Mouse (Mus musculus): ENCODE measurements around the gene Mttp.
"Not testable (repeated sequence)": the region's sequence is repeated elsewhere in the genome, so short reads cannot be mapped to it uniquely, and the experiment has no call there.

Gene Mttp

DNA sequence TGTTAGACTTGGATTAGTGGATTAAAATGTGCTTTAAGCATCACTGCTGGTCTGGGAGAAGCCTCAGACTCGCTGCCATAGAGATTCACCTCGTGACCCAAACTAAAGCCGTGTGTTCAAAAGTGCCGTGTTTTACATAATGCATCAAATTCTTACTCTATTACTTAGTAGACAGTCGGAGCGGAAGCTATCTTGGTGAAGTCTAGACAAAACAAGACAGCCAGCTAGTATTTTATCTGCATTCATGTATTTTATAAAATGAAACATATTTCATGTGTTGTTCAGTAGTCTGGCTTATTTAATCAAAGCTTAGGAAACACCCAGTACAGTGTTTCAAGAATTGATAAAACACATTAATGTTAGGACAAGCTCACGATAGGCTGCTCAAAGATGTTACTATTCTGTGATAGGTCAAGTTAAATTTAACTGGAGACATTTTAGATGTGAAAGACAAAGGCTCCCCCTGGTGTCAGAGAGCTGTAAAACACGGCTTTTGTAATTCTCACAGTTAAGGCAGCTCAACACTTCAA is at the start of gene Mttp:
Gene Mttp, minus strand, starts transcription at position 327 of the 530 bp plus-strand sequence.
- peak; percentile 47 for DNase-seq (ENCODE audit: low spot score)

GRCm38 (mm10) chr3:138193683-138194302 is 49.0 kb upstream of the Mttp start, which contains the start of gene 4930579F01Rik:
Gene 4930579F01Rik (minus strand): TSS chr3:138193825.
- no peak for DNase-seq (ENCODE audit: low spot score)

GRCm38 (mm10) chr3:138192260-138192659 is 47.5 kb upstream of the Mttp start:
- DNase-seq (ENCODE audit: low spot score): no peak

- no peak for DNase-seq (ENCODE audit: low spot score)
Measured at GRCm38 (mm10) chr3:138185995-138186930, 41.5 kb upstream of the Mttp start.

- DNase-seq (ENCODE audit: low spot score): no peak
Measured at GRCm38 (mm10) chr3:138185290-138185689, 40.5 kb upstream of the Mttp start.

DNA sequence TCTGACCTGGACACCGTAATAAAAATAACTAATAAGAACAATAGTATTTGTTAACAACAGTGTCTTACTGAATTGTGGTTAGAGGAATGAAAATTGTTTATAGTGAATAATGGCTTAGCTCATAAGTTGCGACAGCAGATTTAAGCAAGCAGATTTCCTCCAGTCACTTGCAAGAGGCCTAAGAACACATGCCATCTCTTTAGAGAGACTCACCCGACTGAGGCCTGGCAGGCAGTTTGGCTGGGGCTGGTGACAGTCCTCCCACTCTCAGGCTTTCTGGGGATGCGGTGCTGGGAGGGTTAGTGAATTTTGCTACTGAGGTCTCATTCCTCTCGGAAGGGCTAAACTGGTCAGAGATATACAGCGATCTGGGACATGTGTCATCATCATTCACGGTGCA is 38.6 kb upstream of the Mttp start:
- DNase-seq (ENCODE audit: low spot score): no peak

DNA sequence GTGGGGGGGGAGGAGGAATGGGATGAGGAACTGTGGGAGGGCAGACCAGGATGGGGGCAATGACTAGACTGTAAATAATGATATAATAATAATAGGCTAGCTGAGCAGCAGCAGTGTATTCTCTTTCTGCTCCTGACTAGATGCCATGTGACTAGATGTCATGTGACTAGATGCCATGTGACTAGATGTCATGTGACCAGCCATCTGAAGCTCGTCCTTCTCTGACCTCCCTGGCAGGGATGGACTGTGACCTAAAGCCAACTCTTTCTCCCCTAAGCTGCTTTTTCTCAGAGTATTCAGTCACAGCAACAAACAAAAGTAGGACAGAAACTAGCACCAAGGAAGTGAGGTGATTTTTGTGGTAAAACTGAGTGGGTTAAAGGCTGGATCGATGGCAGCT is 37.3 kb upstream of the Mttp start:
- DNase-seq (ENCODE audit: low spot score): no peak

- DNase-seq (ENCODE audit: low spot score): no peak
Measured at GRCm38 (mm10) chr3:138175551-138175950, 30.8 kb upstream of the Mttp start.

- no peak for DNase-seq (ENCODE audit: low spot score)
Measured at GRCm38 (mm10) chr3:138173291-138173690, 28.5 kb upstream of the Mttp start.

DNA sequence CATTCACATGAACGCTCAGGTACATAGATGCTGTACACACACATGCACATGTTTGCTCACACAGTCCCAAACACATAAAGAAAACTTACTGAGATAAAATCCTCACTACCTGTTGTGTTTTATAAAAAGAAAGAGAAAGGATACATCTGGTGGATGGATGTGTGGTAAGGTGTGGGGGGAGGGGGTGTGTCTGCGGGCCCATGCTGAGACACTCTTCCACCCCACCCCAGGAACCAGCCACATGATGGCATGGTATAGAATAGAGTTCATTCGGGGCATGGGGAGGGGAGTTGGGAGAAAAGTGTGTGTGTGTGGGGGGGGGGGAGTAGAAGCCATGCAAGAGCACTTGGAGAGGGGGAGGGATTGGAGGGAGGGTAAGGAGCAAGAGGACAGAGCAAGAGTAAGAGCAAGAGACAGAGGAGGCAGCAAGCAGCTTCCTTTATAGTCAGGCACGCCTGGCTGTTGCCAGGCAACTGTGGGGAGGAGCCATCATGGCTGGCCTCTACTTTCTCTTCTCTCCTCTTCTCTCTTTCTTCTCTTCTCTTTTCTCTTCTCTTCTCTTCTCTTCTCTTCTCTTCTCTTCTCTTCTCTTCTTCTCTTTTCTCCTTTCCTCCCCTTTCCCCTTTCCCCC is 17.9 kb upstream of the Mttp start:
- no peak for DNase-seq (ENCODE audit: low spot score)

DNA sequence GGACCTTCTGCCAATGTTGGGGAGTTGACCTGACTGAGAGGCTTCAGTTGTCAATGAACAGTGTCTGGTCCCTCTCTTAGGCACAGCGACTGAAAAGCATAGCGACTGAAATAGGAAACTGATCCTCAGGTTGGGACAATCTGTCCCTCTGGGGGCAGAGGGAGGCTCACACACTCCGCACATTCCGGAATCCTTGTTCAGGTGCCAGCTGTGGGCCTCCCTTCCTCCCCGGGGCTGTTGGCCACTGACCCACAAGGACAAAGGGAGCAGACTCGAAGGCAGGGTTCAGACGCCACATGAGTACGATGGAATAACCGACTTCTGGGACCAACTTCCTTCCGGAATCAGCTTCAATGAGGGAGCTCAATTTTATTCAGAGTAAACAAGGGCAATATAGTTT is 16.9 kb upstream of the Mttp start:
- DNase-seq (ENCODE audit: low spot score): no peak

- DNase-seq (ENCODE audit: low spot score): no peak
Measured at GRCm38 (mm10) chr3:138156651-138157050, 11.9 kb upstream of the Mttp start.

GRCm38 (mm10) chr3:138155062-138155461 is 10.3 kb upstream of the Mttp start:
- no peak for DNase-seq (ENCODE audit: low spot score)

DNA sequence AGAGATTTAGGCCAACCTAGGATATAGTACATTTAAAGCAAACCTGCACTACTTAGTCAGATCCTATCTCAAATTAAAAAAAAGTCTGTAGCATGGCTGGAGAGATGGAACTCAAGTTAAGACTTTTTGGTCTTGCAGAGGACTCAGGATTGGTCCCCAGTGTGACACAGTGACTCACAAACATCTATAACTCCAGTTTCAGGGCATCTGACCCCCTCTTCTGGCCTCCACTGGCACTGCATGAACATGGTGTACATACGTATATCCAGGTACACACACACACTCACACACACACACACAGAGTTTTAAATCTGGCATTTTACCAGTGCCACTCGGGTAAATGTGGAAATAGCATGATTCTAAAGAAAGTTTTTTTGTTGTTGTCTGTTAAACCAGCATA is 4.0 kb upstream of the Mttp start:
- no peak for DNase-seq (ENCODE audit: low spot score)

DNA sequence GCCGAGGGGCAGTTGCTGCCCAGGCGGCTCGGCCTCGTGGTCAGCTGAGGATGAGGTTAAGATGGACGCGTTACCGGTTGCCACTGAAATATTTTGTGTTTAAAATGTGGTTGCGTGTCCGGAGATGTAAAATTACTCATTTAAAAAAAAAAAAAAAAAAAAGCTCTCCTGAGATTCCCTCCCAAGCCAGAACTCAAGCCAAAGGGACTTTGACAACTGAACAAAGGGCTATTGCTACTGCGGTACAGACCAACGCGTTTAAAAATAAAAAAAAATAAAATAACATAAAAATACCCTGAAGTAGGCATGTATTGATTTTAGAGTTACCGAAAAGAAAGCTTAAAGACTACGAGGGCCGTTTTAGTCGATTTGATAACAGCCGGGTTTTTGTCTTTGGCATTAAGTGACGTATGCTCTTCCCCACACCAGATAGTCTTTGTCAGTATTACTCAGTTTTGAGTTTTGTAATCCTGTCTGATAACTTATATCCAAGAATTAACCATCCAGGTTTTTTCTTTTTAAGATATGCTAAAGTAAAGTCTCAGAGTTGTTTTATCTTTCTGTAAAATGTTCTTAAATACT is 617 bp downstream of the Mttp start:
- DNase-seq (ENCODE audit: low spot score): no peak

DNA sequence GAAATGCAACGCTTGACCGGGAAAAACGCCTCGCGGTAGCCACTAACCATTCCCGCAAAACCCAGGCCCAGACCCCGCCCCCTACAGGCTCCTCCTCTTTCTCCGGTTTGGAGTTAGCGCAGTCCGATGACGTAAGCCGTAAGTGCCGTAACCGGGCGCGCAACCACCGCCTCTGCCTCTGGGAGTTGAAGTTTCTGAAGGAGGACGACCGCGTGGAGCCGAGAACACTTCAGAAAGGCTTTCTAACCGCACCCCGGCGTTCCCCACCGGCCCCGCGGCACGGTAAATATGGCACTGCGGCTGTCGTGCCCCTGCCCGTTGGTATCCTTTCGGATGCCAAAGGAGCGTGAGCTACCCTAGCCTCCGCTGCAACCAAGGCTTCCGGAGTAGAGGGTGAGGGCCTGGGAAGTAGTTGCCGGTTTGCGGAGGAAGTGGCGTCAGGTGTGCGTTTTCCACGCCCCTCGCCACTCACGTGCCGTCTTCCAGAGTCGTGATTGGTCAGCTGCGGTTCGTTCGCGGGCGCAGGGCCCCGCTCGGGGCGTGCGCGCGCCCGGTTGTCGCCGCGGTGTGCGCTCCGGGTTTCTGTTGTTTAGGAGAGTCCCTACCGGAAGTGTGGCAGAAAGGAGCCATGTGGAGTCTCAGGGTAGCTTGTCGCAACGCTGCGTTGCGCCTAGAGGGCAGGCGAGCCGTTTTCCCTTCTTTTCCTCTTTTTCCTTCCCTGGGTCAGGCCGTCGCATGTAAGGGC is 1.3 kb downstream of the Mttp start, which contains the start of gene Trmt10a:
Gene Trmt10a, plus strand, starts transcription at position 134 of the 745 bp plus-strand sequence.
- DNase-seq (ENCODE audit: low spot score): peak; percentile 97

DNA sequence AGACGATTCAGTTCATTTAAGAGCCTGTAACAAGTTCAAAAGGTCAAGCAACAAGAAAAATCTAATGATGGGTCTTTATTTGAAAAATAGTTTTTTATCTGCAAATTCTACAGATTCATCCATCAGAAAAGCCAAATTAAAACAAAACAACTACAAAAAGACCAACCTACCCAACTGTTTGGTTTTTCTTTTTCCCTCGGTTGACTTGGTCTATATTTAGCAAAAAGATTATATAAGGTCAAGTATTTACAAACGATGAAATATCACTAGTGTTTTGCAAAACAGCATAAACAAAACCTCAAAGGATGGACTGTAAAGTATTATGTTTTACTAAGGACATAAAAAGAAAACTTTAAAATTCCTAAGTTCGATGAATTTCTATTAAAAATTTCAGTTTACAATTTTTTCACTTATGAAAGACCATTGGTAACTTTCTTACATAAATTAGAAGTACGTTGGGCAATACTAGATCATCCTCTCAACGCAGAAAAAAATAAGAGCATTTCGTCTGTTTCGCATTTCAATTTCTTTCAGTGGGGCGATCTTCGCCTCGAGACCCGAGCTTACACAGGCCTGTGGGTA is 1.9 kb downstream of the Mttp start:
- no peak for DNase-seq (ENCODE audit: low spot score)

DNA sequence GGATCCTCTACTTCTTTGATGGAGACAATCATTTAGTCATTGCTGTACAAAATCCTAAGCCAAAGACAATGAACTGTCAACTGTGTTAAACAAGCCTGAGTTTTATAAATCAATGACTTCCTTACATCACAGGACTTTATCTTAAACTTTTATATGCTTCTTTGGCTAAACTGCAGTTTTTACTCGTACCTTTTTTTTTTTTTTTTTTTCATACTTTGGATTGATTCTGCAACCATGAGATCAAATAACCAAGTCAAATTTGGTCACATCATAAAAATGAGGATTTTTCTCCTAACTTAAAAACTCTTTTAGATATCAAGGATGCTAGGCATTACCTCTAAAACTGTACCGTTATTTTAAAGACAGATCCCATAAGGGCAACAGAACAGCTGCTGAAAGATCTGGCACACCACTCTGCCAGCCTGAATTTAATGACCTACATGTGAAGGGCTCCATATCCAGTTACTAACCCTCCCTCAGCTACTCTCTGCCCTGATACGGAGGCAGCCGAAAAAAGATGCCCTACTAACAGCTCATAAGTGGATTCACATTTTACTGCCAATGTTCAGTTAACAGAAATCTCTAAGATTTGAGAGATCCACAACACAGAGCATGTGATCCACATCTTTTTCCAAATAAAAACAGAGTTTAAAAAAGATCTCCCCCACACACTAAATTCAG is 2.6 kb downstream of the Mttp start:
- no peak for DNase-seq (ENCODE audit: low spot score)

GRCm38 (mm10) chr3:138139663-138140062 is 5.1 kb downstream of the Mttp start:
- DNase-seq (ENCODE audit: low spot score): no peak

- not testable (repeated sequence) for DNase-seq (ENCODE audit: low spot score)
Measured at GRCm38 (mm10) chr3:138138146-138138545, 6.6 kb downstream of the Mttp start.
